Mouse (Mus musculus) urinary bladder, adult 18-20 months (tissue): Measurements from ENCODE around the gene Ybx3.
A peak's percentile ranks its signal among the peaks of the same experiment; 100 is the strongest.

Experiments
- DNase-seq, 2 experiments: peaks; one replicate each; pipeline ENCODE4 v3.0.0; 2022; ENCODE audit warnings: low spot score in 2 of 2, mixed read lengths in 2 of 2

Gene Ybx3

GRCm38 (mm10) chr6:131383713-131384330, 4.5 kb downstream of the Ybx3 start:
- no peak for DNase-seq

- DNase-seq: no peak
Measured at GRCm38 (mm10) chr6:131382984-131383337, 5.3 kb downstream of the Ybx3 start.

GRCm38 (mm10) chr6:131382232-131382983, 5.9 kb downstream of the Ybx3 start:
- DNase-seq: peak; percentile 42 to 83

- no peak for DNase-seq
Measured at GRCm38 (mm10) chr6:131378858-131379428, 9.3 kb downstream of the Ybx3 start.

- DNase-seq: no peak
Measured at GRCm38 (mm10) chr6:131377378-131377777, 10.9 kb downstream of the Ybx3 start.

GRCm38 (mm10) chr6:131374594-131375340, 13.5 kb downstream of the Ybx3 start:
- no peak for DNase-seq

- no peak for DNase-seq
Measured at GRCm38 (mm10) chr6:131373160-131373559, 15.1 kb downstream of the Ybx3 start.

- DNase-seq: no peak
Measured at GRCm38 (mm10) chr6:131370767-131371166, 17.5 kb downstream of the Ybx3 start.

GRCm38 (mm10) chr6:131369866-131370616, 18.2 kb downstream of the Ybx3 start:
- no peak for DNase-seq

GRCm38 (mm10) chr6:131367101-131367500, 21.2 kb downstream of the Ybx3 start:
- no peak for DNase-seq

- no peak for DNase-seq
Measured at GRCm38 (mm10) chr6:131364353-131364752, 23.9 kb downstream of the Ybx3 start.

GRCm38 (mm10) chr6:131362987-131363765, 25.1 kb downstream of the Ybx3 start:
- DNase-seq: no peak

- no peak for DNase-seq
Measured at GRCm38 (mm10) chr6:131360693-131361092, 27.6 kb downstream of the Ybx3 start.

- DNase-seq: no peak
Measured at GRCm38 (mm10) chr6:131359543-131359942, 28.7 kb downstream of the Ybx3 start.

GRCm38 (mm10) chr6:131354913-131355312, 33.4 kb downstream of the Ybx3 start:
- no peak for DNase-seq

- DNase-seq: peak; percentile 79 to 87
Measured at GRCm38 (mm10) chr6:131353352-131353919, 34.8 kb downstream of the Ybx3 start, which contains the start of gene Styk1. Styk1 (minus strand) TSS chr6:131353597.

GRCm38 (mm10) chr6:131347026-131347425, 41.2 kb downstream of the Ybx3 start:
- DNase-seq: no peak

GRCm38 (mm10) chr6:131344346-131344745, 43.9 kb downstream of the Ybx3 start:
- no peak for DNase-seq

- DNase-seq: no peak
Measured at GRCm38 (mm10) chr6:131340082-131340481, 48.2 kb downstream of the Ybx3 start.

GRCm38 (mm10) chr6:131339309-131339708, 49.0 kb downstream of the Ybx3 start:
- DNase-seq: no peak
